Mouse (Mus musculus): ENCODE measurements around the gene Sgk2.

Gene Sgk2

GRCm38 (mm10) chr2:163060630-163061029 is 73.5 kb downstream of the Sgk2 start:
- DNase-seq (ENCODE audit: low read depth) = no peak

GRCm38 (mm10) chr2:163061203-163062118 is 74.3 kb downstream of the Sgk2 start:
- DNase-seq (ENCODE audit: low read depth) = no peak

- no peak for DNase-seq (ENCODE audit: low read depth)
These were observed 75.0 kb downstream of the Sgk2 start for GRCm38 (mm10) chr2:163062119-163062508.
